Mouse (Mus musculus): ENCODE measurements around the gene E330009J07Rik. TPM values are rescaled to one million over a fixed set of nuclear protein-coding genes. Genes with fewer than 3 reads are reported as not detected.
A peak's percentile ranks its signal among the peaks of the same experiment; 100 is the strongest.

Gene E330009J07Rik
- polyA plus RNA-seq, 1 experiment from 2014 or later, result 13.1 TPM

- ATAC-seq (ENCODE audit: low FRiP score) (no peak), DNase-seq (ENCODE audit: low spot score, missing footprints) (no peak)
- Histone ChIP-seq H3K4me2 (no peak overlapping the region), H3K9ac (ENCODE audit: low read length) (no peak overlapping the region), H3K36me3 (ENCODE audit: control insufficient read depth, insufficient read depth, low read length) (no peaks in the 10 kb centered on the region), H3K27me3 (ENCODE audit: control insufficient read depth, insufficient read depth, low read length) (no peaks in the 10 kb centered on the region), H3K4me3 (ENCODE audit: low read depth, low read length) (no peak overlapping the region), H3K4me1 (ENCODE audit: control insufficient read depth, insufficient read depth, low read length) (no peaks in the 10 kb centered on the region), H3K27ac (ENCODE audit: low read depth, low read length) (no peak overlapping the region), H3K9me3 (ENCODE audit: control insufficient read depth, low read length) (no peaks in the 10 kb centered on the region)
- 48% methylated on average over 10 of the region's 10 CpGs for WGBS
These were observed 7.5 kb upstream of the E330009J07Rik start for GRCm38 (mm10) chr6:40443281-40443928.

- Histone ChIP-seq H3K9me3 (ENCODE audit: control insufficient read depth, low read length) (no peaks in the 10 kb centered on the region), H3K27ac (ENCODE audit: low read depth, low read length) (no peak overlapping the region), H3K9ac (ENCODE audit: low read length) (no peak overlapping the region), H3K4me2 (no peak overlapping the region), H3K4me1 (ENCODE audit: control insufficient read depth, insufficient read depth, low read length) (no peaks in the 10 kb centered on the region), H3K36me3 (ENCODE audit: control insufficient read depth, insufficient read depth, low read length) (no peaks in the 10 kb centered on the region), H3K4me3 (ENCODE audit: low read depth, low read length) (no peak overlapping the region), H3K27me3 (ENCODE audit: control insufficient read depth, insufficient read depth, low read length) (no peaks in the 10 kb centered on the region)
- WGBS, result 44% methylated on average over 3 of the region's 3 CpGs
- ATAC-seq (ENCODE audit: low FRiP score) (no peak), DNase-seq (ENCODE audit: low spot score, missing footprints) (no peak)
These were observed 5.8 kb upstream of the E330009J07Rik start for GRCm38 (mm10) chr6:40441755-40442154.

GRCm38 (mm10) chr6:40441276-40441675 is 5.3 kb upstream of the E330009J07Rik start:
- H3K9me3 ChIP-seq (ENCODE audit: control insufficient read depth, low read length), result no peaks in the 10 kb centered on the region
- H3K9ac ChIP-seq (ENCODE audit: low read length), result no peak overlapping the region
- no peak for ATAC-seq (ENCODE audit: low FRiP score)
- no peak for DNase-seq (ENCODE audit: low spot score, missing footprints)
- H3K27me3 ChIP-seq (ENCODE audit: control insufficient read depth, insufficient read depth, low read length), result no peaks in the 10 kb centered on the region
- no peaks in the 10 kb centered on the region for H3K4me1 ChIP-seq (ENCODE audit: control insufficient read depth, insufficient read depth, low read length)
- WGBS, result 90% methylated on average over 3 of the region's 3 CpGs
- no peak overlapping the region for H3K4me2 ChIP-seq
- no peak overlapping the region for H3K27ac ChIP-seq (ENCODE audit: low read depth, low read length)
- H3K36me3 ChIP-seq (ENCODE audit: control insufficient read depth, insufficient read depth, low read length), result no peaks in the 10 kb centered on the region
- H3K4me3 ChIP-seq (ENCODE audit: low read depth, low read length), result no peak overlapping the region

GRCm38 (mm10) chr6:40439731-40440130 is 3.8 kb upstream of the E330009J07Rik start:
- Histone ChIP-seq H3K4me2 (no peak overlapping the region), H3K4me3 (ENCODE audit: low read depth, low read length) (no peak overlapping the region), H3K36me3 (ENCODE audit: control insufficient read depth, insufficient read depth, low read length) (no peaks in the 10 kb centered on the region), H3K9ac (ENCODE audit: low read length) (no peak overlapping the region), H3K27me3 (ENCODE audit: control insufficient read depth, insufficient read depth, low read length) (no peaks in the 10 kb centered on the region), H3K4me1 (ENCODE audit: control insufficient read depth, insufficient read depth, low read length) (peaks cover 3% of the 10 kb centered on the region; the same call in 1 of the 2 replicates), H3K9me3 (ENCODE audit: control insufficient read depth, low read length) (no peaks in the 10 kb centered on the region), H3K27ac (ENCODE audit: low read depth, low read length) (no peak overlapping the region)
- DNase-seq (ENCODE audit: low spot score, missing footprints), result no peak
- 48% methylated on average over 12 of the region's 12 CpGs for WGBS
- ATAC-seq (ENCODE audit: low FRiP score), result no peak

GRCm38 (mm10) chr6:40438936-40439335 is 3.0 kb upstream of the E330009J07Rik start, which contains the start of gene Wee2:
TSS of gene Wee2 (plus strand) at chr6:40439088.
- no peak within 1 kb of the TSS for H3K9ac ChIP-seq (ENCODE audit: low read length)
- no peak within 1 kb of the TSS for H3K27ac ChIP-seq (ENCODE audit: low read depth, low read length)
- H3K4me2 ChIP-seq, result no peak within 1 kb of the TSS
- H3K9me3 ChIP-seq (ENCODE audit: control insufficient read depth, low read length), result no peaks in the 10 kb centered on the region
- H3K4me1 ChIP-seq (ENCODE audit: control insufficient read depth, insufficient read depth, low read length), result peaks cover 8% of the 10 kb centered on the region; the same call in 1 of the 2 replicates
- H3K27me3 ChIP-seq (ENCODE audit: control insufficient read depth, insufficient read depth, low read length), result no peaks in the 10 kb centered on the region
- H3K4me3 ChIP-seq (ENCODE audit: low read depth, low read length), result no peak within 1 kb of the TSS
- DNase-seq (ENCODE audit: low spot score, missing footprints), result no peak
- ATAC-seq (ENCODE audit: low FRiP score), result no peak
- H3K36me3 ChIP-seq (ENCODE audit: control insufficient read depth, insufficient read depth, low read length), result no peaks in the 10 kb centered on the region
- 81% methylated on average over 5 of the region's 5 CpGs for WGBS

GRCm38 (mm10) chr6:40435151-40436046 is 536 bp downstream of the E330009J07Rik start:
- under 1% methylated on average over 64 of the region's 72 CpGs for WGBS
- Histone ChIP-seq H3K36me3 (ENCODE audit: control insufficient read depth, insufficient read depth, low read length) (no peaks in the 10 kb centered on the region), H3K4me3 (ENCODE audit: low read depth, low read length) (peak overlapping the region; percentile 76), H3K9me3 (ENCODE audit: control insufficient read depth, low read length) (no peaks in the 10 kb centered on the region), H3K9ac (ENCODE audit: low read length) (peak overlapping the region; percentile 91), H3K4me1 (ENCODE audit: control insufficient read depth, insufficient read depth, low read length) (peaks cover 8% of the 10 kb centered on the region; the same call in 1 of the 2 replicates), H3K27me3 (ENCODE audit: control insufficient read depth, insufficient read depth, low read length) (no peaks in the 10 kb centered on the region), H3K4me2 (peak overlapping the region; percentile 84), H3K27ac (ENCODE audit: low read depth, low read length) (peak overlapping the region; percentile 73)
- DNase-seq (ENCODE audit: low spot score, missing footprints), result peak; percentile 96
- ATAC-seq (ENCODE audit: low FRiP score), result peak; percentile 82

GRCm38 (mm10) chr6:40434697-40435096 is 1.2 kb downstream of the E330009J07Rik start:
- Histone ChIP-seq H3K27me3 (ENCODE audit: control insufficient read depth, insufficient read depth, low read length) (no peaks in the 10 kb centered on the region), H3K4me3 (ENCODE audit: low read depth, low read length) (peak overlapping the region; percentile 76), H3K9me3 (ENCODE audit: control insufficient read depth, low read length) (no peaks in the 10 kb centered on the region), H3K9ac (ENCODE audit: low read length) (peak overlapping the region; percentile 91), H3K27ac (ENCODE audit: low read depth, low read length) (0 out of 2 replicates have a peak overlapping the region, but pooled peaks have one; percentile 73), H3K36me3 (ENCODE audit: control insufficient read depth, insufficient read depth, low read length) (no peaks in the 10 kb centered on the region), H3K4me1 (ENCODE audit: control insufficient read depth, insufficient read depth, low read length) (peaks cover 8% of the 10 kb centered on the region; the same call in 1 of the 2 replicates), H3K4me2 (peak overlapping the region; percentile 84)
- DNase-seq (ENCODE audit: low spot score, missing footprints) (no peak), ATAC-seq (ENCODE audit: low FRiP score) (no peak)
- WGBS, result 8% methylated on average over 7 of the region's 7 CpGs

GRCm38 (mm10) chr6:40432346-40433275 is 3.3 kb downstream of the E330009J07Rik start:
- H3K4me1 ChIP-seq (ENCODE audit: control insufficient read depth, insufficient read depth, low read length), result peaks cover 8% of the 10 kb centered on the region; the same call in 1 of the 2 replicates
- DNase-seq (ENCODE audit: low spot score, missing footprints), result no peak
- WGBS, result 88% methylated on average over 17 of the region's 17 CpGs
- H3K9me3 ChIP-seq (ENCODE audit: control insufficient read depth, low read length), result no peaks in the 10 kb centered on the region
- no peak overlapping the region for H3K4me3 ChIP-seq (ENCODE audit: low read depth, low read length)
- H3K27ac ChIP-seq (ENCODE audit: low read depth, low read length), result no peak overlapping the region
- no peaks in the 10 kb centered on the region for H3K36me3 ChIP-seq (ENCODE audit: control insufficient read depth, insufficient read depth, low read length)
- no peaks in the 10 kb centered on the region for H3K27me3 ChIP-seq (ENCODE audit: control insufficient read depth, insufficient read depth, low read length)
- ATAC-seq (ENCODE audit: low FRiP score), result no peak
- no peak overlapping the region for H3K4me2 ChIP-seq
- H3K9ac ChIP-seq (ENCODE audit: low read length), result no peak overlapping the region

Measured in midbrain, embryonic 11.5 days (tissue).